Mouse (Mus musculus): Measurements from ENCODE around the gene Srgap2.
A peak's percentile ranks its signal among the peaks of the same experiment; 100 is the strongest.

Gene Srgap2

GRCm38 (mm10) chr1:131526371-131527270, 531 bp downstream of the Srgap2 start:
- DNase-seq (ENCODE audit: low read depth, low spot score), result peak; percentile 79

GRCm38 (mm10) chr1:131525586-131526271, 1.4 kb downstream of the Srgap2 start:
- DNase-seq (ENCODE audit: low read depth, low spot score), result peak; percentile 51

GRCm38 (mm10) chr1:131525101-131525585, 2.0 kb downstream of the Srgap2 start:
- DNase-seq (ENCODE audit: low read depth, low spot score), result peak; percentile 59

GRCm38 (mm10) chr1:131523794-131524193, 3.4 kb downstream of the Srgap2 start:
- DNase-seq (ENCODE audit: low read depth, low spot score), result peak; percentile 48

- DNase-seq (ENCODE audit: low read depth, low spot score), result no peak
These were observed 10.6 kb downstream of the Srgap2 start for GRCm38 (mm10) chr1:131516588-131516987.

GRCm38 (mm10) chr1:131514197-131514596, 13.0 kb downstream of the Srgap2 start:
- no peak for DNase-seq (ENCODE audit: low read depth, low spot score)

- DNase-seq (ENCODE audit: low read depth, low spot score), result peak; percentile 61
These were observed 14.0 kb downstream of the Srgap2 start for GRCm38 (mm10) chr1:131513136-131513535.

- no peak for DNase-seq (ENCODE audit: low read depth, low spot score)
These were observed 15.3 kb downstream of the Srgap2 start for GRCm38 (mm10) chr1:131511661-131512500.

- DNase-seq (ENCODE audit: low read depth, low spot score), result no peak
These were observed 16.0 kb downstream of the Srgap2 start for GRCm38 (mm10) chr1:131511131-131511530.

- DNase-seq (ENCODE audit: low read depth, low spot score), result no peak
These were observed 25.5 kb downstream of the Srgap2 start for GRCm38 (mm10) chr1:131501681-131502080.

GRCm38 (mm10) chr1:131498231-131498630, 28.9 kb downstream of the Srgap2 start:
- DNase-seq (ENCODE audit: low read depth, low spot score), result no peak

- DNase-seq (ENCODE audit: low read depth, low spot score), result peak; percentile 57
These were observed 32.9 kb downstream of the Srgap2 start for GRCm38 (mm10) chr1:131493966-131494898.

GRCm38 (mm10) chr1:131492360-131492759, 34.8 kb downstream of the Srgap2 start:
- DNase-seq (ENCODE audit: low read depth, low spot score), result peak; percentile 77

- DNase-seq (ENCODE audit: low read depth, low spot score), result no peak
These were observed 35.6 kb downstream of the Srgap2 start for GRCm38 (mm10) chr1:131491579-131491978.

- no peak for DNase-seq (ENCODE audit: low read depth, low spot score)
These were observed 37.8 kb downstream of the Srgap2 start for GRCm38 (mm10) chr1:131489312-131489711.

GRCm38 (mm10) chr1:131486094-131486850, 40.9 kb downstream of the Srgap2 start:
- DNase-seq (ENCODE audit: low read depth, low spot score), result no peak

- DNase-seq (ENCODE audit: low read depth, low spot score), result peak; percentile 80
These were observed 44.9 kb downstream of the Srgap2 start for GRCm38 (mm10) chr1:131482242-131482641.

- DNase-seq (ENCODE audit: low read depth, low spot score), result no peak
These were observed 45.8 kb downstream of the Srgap2 start for GRCm38 (mm10) chr1:131481391-131481790.

GRCm38 (mm10) chr1:131478770-131479305, 48.3 kb downstream of the Srgap2 start:
- no peak for DNase-seq (ENCODE audit: low read depth, low spot score)

Data from brain, adult 2 months (tissue).